Mouse (Mus musculus): ENCODE measurements around the gene Serf1. TPM values are rescaled to one million over a fixed set of nuclear protein-coding genes. Genes with fewer than 3 reads are reported as not detected.

Serf1 gene
- 200 and 253 TPM in 2 replicates for polyA plus RNA-seq (2014; fragmentation: Nextera tagmentation; extraction: Ambion mirVana)

DNA sequence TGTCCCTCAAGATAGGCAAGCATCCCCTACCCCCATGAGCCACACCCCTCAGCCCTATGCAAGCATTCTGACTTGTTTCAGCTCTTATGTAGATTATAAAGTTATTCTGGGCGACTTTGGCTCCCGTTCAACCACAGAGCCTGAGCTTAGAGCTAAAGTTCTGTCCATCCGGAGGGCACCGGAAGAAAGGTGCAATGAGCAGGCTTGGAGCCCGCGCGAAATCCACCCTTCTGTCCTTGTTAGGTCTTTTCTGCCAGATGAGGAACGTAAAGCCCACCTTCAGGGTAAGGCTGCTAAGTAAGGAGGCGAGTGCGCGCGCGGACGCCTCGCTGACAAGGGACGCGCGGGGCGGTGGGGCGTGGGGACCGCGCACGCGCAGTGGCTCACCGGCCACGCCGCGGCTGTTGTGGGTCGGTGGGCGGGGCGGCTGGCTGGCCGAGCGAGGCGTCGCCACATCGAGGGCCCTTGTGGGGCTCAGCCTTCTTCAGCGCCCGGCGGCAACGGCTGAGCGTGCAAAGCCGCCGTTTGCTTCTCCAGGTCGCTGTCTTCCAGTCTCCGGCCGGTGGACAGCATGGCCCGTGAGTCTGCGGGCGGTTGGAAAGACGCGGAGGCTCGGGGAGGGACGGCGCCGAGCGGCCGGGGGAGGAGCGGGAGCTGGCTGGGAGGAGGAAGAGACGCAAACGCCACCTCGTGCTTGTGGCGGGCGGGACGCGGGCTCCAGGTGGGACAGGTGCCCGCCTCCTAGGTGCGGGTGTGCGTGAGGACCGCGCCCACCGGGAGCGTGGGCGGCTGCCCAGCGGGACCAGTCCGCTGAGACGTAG lies at the start of gene Serf1:
Serf1 (plus strand) TSS at position 361 of the 821 bp plus-strand sequence.
- peak within 1 kb of the TSS; percentile 76 for H3K4me3 ChIP-seq (ENCODE audit: low read length)
- under 1% methylated on average over 66 of the region's 76 CpGs for WGBS
- peak within 1 kb of the TSS; percentile 85 for H3K4me2 ChIP-seq (replicated peaks; ENCODE audit: low read depth, low read length)
- H3K36me3 ChIP-seq (ENCODE audit: control insufficient read depth, insufficient read depth, low read length): no peaks in the 10 kb centered on the region
- peak; percentile 85 for ATAC-seq (ENCODE audit: low FRiP score, low TSS enrichment)
- peaks cover under 1% of the 10 kb centered on the region; the same call in 1 of the 2 replicates for H3K4me1 ChIP-seq (ENCODE audit: control insufficient read depth, insufficient read depth, low read length)
- H3K9me3 ChIP-seq (ENCODE audit: control insufficient read depth, low read length): no peaks in the 10 kb centered on the region
- peak within 1 kb of the TSS; percentile 82 for H3K9ac ChIP-seq (ENCODE audit: low read depth, low read length)
- no peaks in the 10 kb centered on the region for H3K27me3 ChIP-seq (ENCODE audit: control insufficient read depth, insufficient read depth, low read length)
- H3K27ac ChIP-seq (ENCODE audit: low read depth, low read length): peak within 1 kb of the TSS; percentile 59

DNA sequence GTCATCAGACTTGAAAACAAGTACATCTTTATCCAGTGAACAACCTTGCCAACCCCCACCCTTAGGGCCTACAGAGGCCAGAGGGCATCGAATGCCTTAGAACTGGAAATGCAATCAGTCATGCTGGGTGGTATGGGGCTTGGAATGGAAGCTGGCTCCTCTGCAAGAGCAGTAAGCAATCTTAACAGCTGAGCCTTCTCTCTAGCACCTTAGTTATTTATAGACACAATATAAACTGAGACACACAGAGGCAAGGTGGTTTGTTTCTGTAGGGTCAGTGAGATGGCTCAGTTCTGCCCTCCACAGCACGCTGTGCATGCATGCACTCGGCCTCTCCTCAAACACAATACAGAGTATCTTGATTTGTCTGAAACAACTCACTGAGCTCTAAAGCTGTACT lies 43.9 kb upstream of the Serf1 start:
- no peak overlapping the region for H3K4me2 ChIP-seq (replicated peaks; ENCODE audit: low read depth, low read length)
- no peaks in the 10 kb centered on the region for H3K9me3 ChIP-seq (ENCODE audit: control insufficient read depth, low read length)
- 97% methylated on average over 3 of the region's 3 CpGs for WGBS
- H3K27me3 ChIP-seq (ENCODE audit: control insufficient read depth, insufficient read depth, low read length): no peaks in the 10 kb centered on the region
- no peaks in the 10 kb centered on the region for H3K4me1 ChIP-seq (ENCODE audit: control insufficient read depth, insufficient read depth, low read length)
- H3K36me3 ChIP-seq (ENCODE audit: control insufficient read depth, insufficient read depth, low read length): peaks cover 79% of the 10 kb centered on the region
- ATAC-seq (ENCODE audit: low FRiP score, low TSS enrichment): no peak
- no peak overlapping the region for H3K4me3 ChIP-seq (ENCODE audit: low read length)
- H3K9ac ChIP-seq (ENCODE audit: low read depth, low read length): no peak overlapping the region
- H3K27ac ChIP-seq (ENCODE audit: low read depth, low read length): no peak overlapping the region

- no peak overlapping the region for H3K4me2 ChIP-seq (replicated peaks; ENCODE audit: low read depth, low read length)
- H3K27ac ChIP-seq (ENCODE audit: low read depth, low read length): no peak overlapping the region
- 89% methylated on average over 6 of the region's 6 CpGs for WGBS
- no peaks in the 10 kb centered on the region for H3K4me1 ChIP-seq (ENCODE audit: control insufficient read depth, insufficient read depth, low read length)
- no peak for ATAC-seq (ENCODE audit: low FRiP score, low TSS enrichment)
- peaks cover 75% of the 10 kb centered on the region for H3K36me3 ChIP-seq (ENCODE audit: control insufficient read depth, insufficient read depth, low read length)
- H3K27me3 ChIP-seq (ENCODE audit: control insufficient read depth, insufficient read depth, low read length): no peaks in the 10 kb centered on the region
- H3K4me3 ChIP-seq (ENCODE audit: low read length): no peak overlapping the region
- no peak overlapping the region for H3K9ac ChIP-seq (ENCODE audit: low read depth, low read length)
- no peaks in the 10 kb centered on the region for H3K9me3 ChIP-seq (ENCODE audit: control insufficient read depth, low read length)
Measured at GRCm38 (mm10) chr13:100067821-100068220, 40.0 kb upstream of the Serf1 start.

- Histone ChIP-seq H3K27me3 (ENCODE audit: control insufficient read depth, insufficient read depth, low read length) (no peaks in the 10 kb centered on the region), H3K4me1 (ENCODE audit: control insufficient read depth, insufficient read depth, low read length) (no peaks in the 10 kb centered on the region), H3K4me2 (replicated peaks; ENCODE audit: low read depth, low read length) (no peak overlapping the region), H3K27ac (ENCODE audit: low read depth, low read length) (no peak overlapping the region), H3K36me3 (ENCODE audit: control insufficient read depth, insufficient read depth, low read length) (peaks cover 81% of the 10 kb centered on the region), H3K9me3 (ENCODE audit: control insufficient read depth, low read length) (no peaks in the 10 kb centered on the region), H3K4me3 (ENCODE audit: low read length) (no peak overlapping the region), H3K9ac (ENCODE audit: low read depth, low read length) (no peak overlapping the region)
- ATAC-seq (ENCODE audit: low FRiP score, low TSS enrichment): no peak
- WGBS: 91% methylated on average over 8 of the region's 8 CpGs
Measured at GRCm38 (mm10) chr13:100071473-100071872, 36.3 kb upstream of the Serf1 start.

- H3K9me3 ChIP-seq (ENCODE audit: control insufficient read depth, low read length): no peaks in the 10 kb centered on the region
- H3K27ac ChIP-seq (ENCODE audit: low read depth, low read length): no peak overlapping the region
- ATAC-seq (ENCODE audit: low FRiP score, low TSS enrichment): no peak
- peaks cover 11% of the 10 kb centered on the region; the same call in 1 of the 2 replicates for H3K4me1 ChIP-seq (ENCODE audit: control insufficient read depth, insufficient read depth, low read length)
- H3K36me3 ChIP-seq (ENCODE audit: control insufficient read depth, insufficient read depth, low read length): peaks cover 48% of the 10 kb centered on the region
- no peak overlapping the region for H3K9ac ChIP-seq (ENCODE audit: low read depth, low read length)
- H3K27me3 ChIP-seq (ENCODE audit: control insufficient read depth, insufficient read depth, low read length): no peaks in the 10 kb centered on the region
- WGBS: 93% methylated on average over 6 of the region's 6 CpGs
- H3K4me2 ChIP-seq (replicated peaks; ENCODE audit: low read depth, low read length): no peak overlapping the region
- H3K4me3 ChIP-seq (ENCODE audit: low read length): no peak overlapping the region
Measured at GRCm38 (mm10) chr13:100098808-100099207, 9.0 kb upstream of the Serf1 start.

DNA sequence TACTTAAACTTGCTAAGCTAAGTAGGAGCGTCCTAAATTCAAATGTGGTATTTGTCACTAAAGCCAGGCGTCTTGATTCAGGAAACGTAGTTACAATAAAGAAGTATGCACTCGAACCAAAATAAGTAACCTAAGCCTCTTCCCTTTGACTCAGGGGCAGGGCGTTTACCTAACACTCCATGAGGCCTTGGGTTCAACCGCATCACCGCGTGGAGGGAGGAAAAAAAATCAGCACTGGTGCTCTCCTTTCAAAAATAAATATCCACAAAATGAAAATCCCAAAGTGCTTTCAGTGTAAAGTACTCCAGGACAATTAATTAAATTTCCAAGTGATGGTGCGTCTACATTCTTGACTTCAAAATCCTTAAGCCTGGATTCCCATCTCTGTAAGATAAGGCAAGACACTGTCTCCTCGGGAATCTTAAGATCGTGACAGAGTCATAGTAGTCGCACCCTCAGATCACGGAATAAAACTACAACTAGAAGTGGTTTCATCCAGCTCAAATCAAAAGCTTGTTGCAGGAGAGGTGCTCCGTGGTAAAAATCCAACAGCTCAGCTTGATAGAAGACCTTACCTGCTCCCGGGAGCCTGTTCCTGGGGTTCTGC lies 4.7 kb upstream of the Serf1 start:
- Histone ChIP-seq H3K4me2 (replicated peaks; ENCODE audit: low read depth, low read length) (peak overlapping the region; percentile 76), H3K4me3 (ENCODE audit: low read length) (peak overlapping the region; percentile 99), H3K9me3 (ENCODE audit: control insufficient read depth, low read length) (no peaks in the 10 kb centered on the region), H3K27me3 (ENCODE audit: control insufficient read depth, insufficient read depth, low read length) (no peaks in the 10 kb centered on the region), H3K9ac (ENCODE audit: low read depth, low read length) (peak overlapping the region; percentile 91), H3K4me1 (ENCODE audit: control insufficient read depth, insufficient read depth, low read length) (peaks cover 11% of the 10 kb centered on the region; the same call in 1 of the 2 replicates), H3K27ac (ENCODE audit: low read depth, low read length) (peak overlapping the region; percentile 88), H3K36me3 (ENCODE audit: control insufficient read depth, insufficient read depth, low read length) (peaks cover 9% of the 10 kb centered on the region)
- ATAC-seq (ENCODE audit: low FRiP score, low TSS enrichment): no peak; the same call in 1 of the 2 replicates
- 4% methylated on average over 15 of the region's 15 CpGs for WGBS

DNA sequence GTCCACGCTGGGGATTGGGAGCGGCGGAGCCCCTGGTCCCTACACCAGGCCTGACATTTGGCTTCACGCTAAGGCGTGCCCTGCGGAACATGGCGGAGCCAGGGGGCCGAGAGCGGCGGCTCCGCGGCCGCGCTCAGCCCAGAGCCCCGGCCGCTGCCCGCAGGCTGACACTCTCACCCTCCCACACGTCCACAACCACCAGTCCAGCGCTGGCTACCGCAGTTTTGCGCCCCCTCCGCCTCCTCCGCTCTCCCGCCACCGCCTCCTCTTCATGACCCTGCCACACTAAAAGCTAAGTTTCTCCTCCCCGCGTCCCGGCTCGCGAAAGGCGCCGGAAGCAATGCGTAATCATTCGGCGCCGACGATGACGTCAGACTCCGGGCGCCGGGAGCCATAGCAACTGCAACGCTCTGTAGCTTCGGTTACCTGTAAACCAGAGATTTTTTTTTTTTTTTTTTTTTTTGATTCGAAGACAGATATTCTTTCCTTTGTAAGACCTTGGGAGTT lies 4.0 kb upstream of the Serf1 start, which contains the start of gene Bdp1:
Bdp1 (minus strand) TSS at position 323 of the 507 bp plus-strand sequence.
- WGBS: 0% methylated on average over 41 of the region's 44 CpGs
- Histone ChIP-seq H3K9ac (ENCODE audit: low read depth, low read length) (peak within 1 kb of the TSS; percentile 91), H3K27me3 (ENCODE audit: control insufficient read depth, insufficient read depth, low read length) (no peaks in the 10 kb centered on the region), H3K36me3 (ENCODE audit: control insufficient read depth, insufficient read depth, low read length) (peaks cover 2% of the 10 kb centered on the region; the same call in 1 of the 2 replicates), H3K4me1 (ENCODE audit: control insufficient read depth, insufficient read depth, low read length) (peaks cover 11% of the 10 kb centered on the region; the same call in 1 of the 2 replicates), H3K4me3 (ENCODE audit: low read length) (peak within 1 kb of the TSS; percentile 99), H3K4me2 (replicated peaks; ENCODE audit: low read depth, low read length) (peak within 1 kb of the TSS; percentile 76), H3K9me3 (ENCODE audit: control insufficient read depth, low read length) (no peaks in the 10 kb centered on the region), H3K27ac (ENCODE audit: low read depth, low read length) (peak within 1 kb of the TSS; percentile 88)
- peak; percentile 78 for ATAC-seq (ENCODE audit: low FRiP score, low TSS enrichment)

- WGBS: 45% methylated on average over 5 of the region's 5 CpGs
- no peak for ATAC-seq (ENCODE audit: low FRiP score, low TSS enrichment)
Measured at GRCm38 (mm10) chr13:100112218-100112972, 4.6 kb downstream of the Serf1 start.

More at GRCm38 (mm10) chr13:100112218-100112972, 4.6 kb downstream of the Serf1 start:
- peaks cover 15% of the 10 kb centered on the region; the same call in 1 of the 2 replicates for H3K36me3 ChIP-seq (ENCODE audit: control insufficient read depth, insufficient read depth, low read length)
- H3K27ac ChIP-seq (ENCODE audit: low read depth, low read length): no peak overlapping the region
- no peak overlapping the region for H3K9ac ChIP-seq (ENCODE audit: low read depth, low read length)
- H3K4me1 ChIP-seq (ENCODE audit: control insufficient read depth, insufficient read depth, low read length): no peaks in the 10 kb centered on the region
- no peaks in the 10 kb centered on the region for H3K27me3 ChIP-seq (ENCODE audit: control insufficient read depth, insufficient read depth, low read length)
- H3K9me3 ChIP-seq (ENCODE audit: control insufficient read depth, low read length): no peaks in the 10 kb centered on the region
- H3K4me3 ChIP-seq (ENCODE audit: low read length): no peak overlapping the region
- no peak overlapping the region for H3K4me2 ChIP-seq (replicated peaks; ENCODE audit: low read depth, low read length)
